Mouse (Mus musculus) neural tube, embryonic 13.5 days (tissue): Measurements from ENCODE around the gene Srrm3. TPM values are rescaled to one million over a fixed set of nuclear protein-coding genes. Genes with fewer than 3 reads are reported as not detected.
A peak's percentile ranks its signal among the peaks of the same experiment; 100 is the strongest.

ENCODE experiments used
- ATAC-seq: fragments of 200-750 bp; cut with Nextera tagmentation; 2 replicates; pipeline ENCODE4 v1.8.0; 2017; ENCODE audit warnings: low read depth, mild to moderate bottlenecking, moderate TSS enrichment, moderate library complexity
- H3K27ac ChIP-seq: fragments of 300-500 bp; sonication (generic); replicated peaks from 2 replicates; pipeline ENCODE4 v1.5.1; 2015; ENCODE audit warnings: moderate library complexity, mild to moderate bottlenecking, inconsistent platforms
- H3K27me3 ChIP-seq: fragments of 300-500 bp; sonication (generic); 2 replicates; pipeline ENCODE4 v1.6.1; 2015; ENCODE audit warnings: mild to moderate bottlenecking, inconsistent platforms
- H3K36me3 ChIP-seq: fragments of 300-500 bp; sonication (generic); 2 replicates; pipeline ENCODE4 v1.6.1; 2015; ENCODE audit warnings: mild to moderate bottlenecking, inconsistent platforms
- H3K4me1 ChIP-seq: fragments of 300-500 bp; sonication (generic); replicated peaks from 2 replicates; pipeline ENCODE4 v1.6.1; 2015; ENCODE audit warnings: inconsistent platforms
- H3K4me2 ChIP-seq: fragments of 300-500 bp; sonication (generic); 2 replicates; pipeline ENCODE4 v1.6.1; 2015; ENCODE audit warnings: inconsistent platforms, mild to moderate bottlenecking, moderate library complexity
- H3K4me3 ChIP-seq: fragments of 300-500 bp; sonication (generic); 2 replicates; pipeline ENCODE4 v1.5.1; 2015; ENCODE audit warnings: mild to moderate bottlenecking, inconsistent platforms
- H3K9ac ChIP-seq: fragments of 300-500 bp; sonication (generic); 2 replicates; pipeline ENCODE4 v1.6.1; 2015; ENCODE audit warnings: moderate library complexity, mild to moderate bottlenecking, inconsistent platforms
- H3K9me3 ChIP-seq: fragments of 300-500 bp; sonication (generic); 2 replicates; pipeline ENCODE4 v1.6.1; 2016; ENCODE audit warnings: inconsistent platforms
- WGBS: fragments of 180-500 bp; shearing (Covaris S2); methylation state at CpG from one replicate; pipeline ENCODE4 v1.1.7; 2015; 5-methylcytosine and 5-hydroxymethylcytosine counted together
- polyA plus RNA-seq: library from polyadenylated mRNA; unstranded; fragments of >200 nt; fragmentation: Nextera tagmentation; extraction: Ambion mirVana; gene quantifications from 2 replicates; pipeline ENCODE4 v1.2.1, GENCODE M21; 2015

Srrm3 gene
- polyA plus RNA-seq, 1 experiment from 2014 or later, result 85.9 TPM

DNA sequence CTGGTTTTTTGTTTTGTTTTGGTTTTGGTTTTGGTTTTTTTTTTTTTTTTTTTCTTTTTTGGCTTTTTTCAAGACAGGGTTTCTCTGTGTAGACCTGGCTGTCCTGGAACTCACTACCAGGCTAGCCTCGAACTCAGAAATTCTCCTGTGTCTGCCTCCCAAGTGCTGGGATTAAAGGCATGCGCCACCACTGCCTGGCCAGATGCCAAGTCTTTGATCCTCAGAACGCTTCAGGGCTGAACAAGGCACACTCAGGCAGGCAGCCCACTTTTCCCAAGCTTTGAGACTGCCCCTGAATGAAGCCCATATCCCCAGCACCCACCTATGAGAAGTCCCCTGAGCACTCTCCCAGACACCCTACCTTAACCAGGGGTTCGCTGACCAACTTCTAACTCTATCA is 93.1 kb downstream of the Srrm3 start:
- no peak for ATAC-seq
- H3K9me3 ChIP-seq, result no peaks in the 10 kb centered on the region
- no peaks in the 10 kb centered on the region for H3K27me3 ChIP-seq
- H3K4me2 ChIP-seq, result no peak overlapping the region
- no peak overlapping the region for H3K27ac ChIP-seq
- 53% methylated on average over 4 of the region's 4 CpGs for WGBS
- peaks cover 21% of the 10 kb centered on the region for H3K4me1 ChIP-seq
- peaks cover 5% of the 10 kb centered on the region; the same call in 1 of the 2 replicates for H3K36me3 ChIP-seq
- H3K9ac ChIP-seq, result no peak overlapping the region
- H3K4me3 ChIP-seq, result no peak overlapping the region

- peaks cover 10% of the 10 kb centered on the region; the same call in 1 of the 2 replicates for H3K36me3 ChIP-seq
- no peak overlapping the region for H3K9ac ChIP-seq
- no peak for ATAC-seq
- 84% methylated on average over 3 of the region's 3 CpGs for WGBS
- H3K9me3 ChIP-seq, result no peaks in the 10 kb centered on the region
- H3K27ac ChIP-seq, result no peak overlapping the region
- H3K4me2 ChIP-seq, result no peak overlapping the region
- no peak overlapping the region for H3K4me3 ChIP-seq
- H3K4me1 ChIP-seq, result peaks cover 21% of the 10 kb centered on the region
- H3K27me3 ChIP-seq, result no peaks in the 10 kb centered on the region
These were observed 94.0 kb downstream of the Srrm3 start for GRCm38 (mm10) chr5:135900701-135901100.

DNA sequence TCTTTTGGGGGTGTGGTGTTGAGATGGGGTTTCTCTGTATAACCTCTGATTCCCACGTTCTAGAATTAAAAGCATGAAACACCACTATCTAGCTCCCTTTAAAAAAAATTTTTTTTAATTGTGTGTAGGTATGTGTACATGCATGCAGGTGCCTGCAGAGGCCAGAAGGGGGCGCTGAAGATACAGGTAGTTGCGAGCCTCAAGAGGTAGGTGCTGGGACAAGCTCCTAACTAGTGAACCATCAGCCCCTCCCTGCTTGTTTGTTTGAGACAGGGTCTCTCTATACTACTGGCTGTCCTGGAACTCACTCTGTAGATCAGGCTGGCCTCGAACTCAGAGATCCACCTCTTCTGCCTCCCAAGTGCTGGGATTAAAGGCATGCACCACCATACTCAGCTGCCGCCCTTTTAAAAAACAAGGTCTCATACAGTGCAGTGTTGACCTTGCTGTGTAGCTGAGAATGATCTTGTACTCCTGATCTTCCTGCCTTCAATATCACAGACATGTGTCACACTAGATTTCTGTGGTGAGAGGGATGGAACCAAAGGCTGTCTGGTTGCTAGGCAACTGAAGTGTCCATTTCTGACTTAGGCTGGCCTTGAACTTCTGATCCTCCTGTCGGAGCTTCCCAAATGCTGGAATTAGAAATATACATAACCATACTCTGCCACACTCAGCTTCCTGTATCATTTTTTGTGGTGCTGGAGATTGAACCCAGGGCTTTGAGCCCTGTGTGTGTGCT is 94.8 kb downstream of the Srrm3 start:
- H3K9me3 ChIP-seq, result no peaks in the 10 kb centered on the region
- WGBS, result 64% methylated on average over 6 of the region's 6 CpGs
- peaks cover 12% of the 10 kb centered on the region for H3K36me3 ChIP-seq
- H3K4me3 ChIP-seq, result no peak overlapping the region
- no peaks in the 10 kb centered on the region for H3K27me3 ChIP-seq
- no peak for ATAC-seq
- H3K27ac ChIP-seq, result no peak overlapping the region
- no peak overlapping the region for H3K4me2 ChIP-seq
- H3K9ac ChIP-seq, result no peak overlapping the region
- H3K4me1 ChIP-seq, result peaks cover 21% of the 10 kb centered on the region

DNA sequence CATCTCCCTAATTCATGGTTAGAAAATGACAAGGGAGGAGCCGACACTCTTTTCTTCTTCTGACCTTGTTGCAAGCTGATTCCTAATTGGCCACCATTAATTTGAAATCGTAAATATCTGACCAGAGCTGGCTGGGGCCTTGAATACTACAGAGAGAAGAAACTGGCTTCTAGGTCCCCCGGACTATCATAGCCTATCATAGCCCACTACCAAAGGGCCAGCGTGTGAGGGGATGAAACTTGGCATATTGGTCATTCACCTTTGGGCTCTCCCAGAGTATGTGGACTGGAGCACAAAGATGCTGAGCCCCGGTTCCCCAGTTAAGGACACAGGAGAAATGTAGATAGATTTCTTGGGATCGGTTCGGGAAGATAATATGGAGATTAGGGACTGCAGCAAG is 96.4 kb downstream of the Srrm3 start:
- Histone ChIP-seq H3K36me3 (peaks cover 26% of the 10 kb centered on the region), H3K4me2 (peak overlapping the region; percentile 64), H3K4me1 (peaks cover 24% of the 10 kb centered on the region), H3K9me3 (no peaks in the 10 kb centered on the region), H3K27ac (peak overlapping the region; percentile 82), H3K27me3 (no peaks in the 10 kb centered on the region), H3K4me3 (peak overlapping the region; percentile 36), H3K9ac (peak overlapping the region; percentile 63)
- 25% methylated on average over 7 of the region's 7 CpGs for WGBS
- ATAC-seq, result peak; percentile 41

DNA sequence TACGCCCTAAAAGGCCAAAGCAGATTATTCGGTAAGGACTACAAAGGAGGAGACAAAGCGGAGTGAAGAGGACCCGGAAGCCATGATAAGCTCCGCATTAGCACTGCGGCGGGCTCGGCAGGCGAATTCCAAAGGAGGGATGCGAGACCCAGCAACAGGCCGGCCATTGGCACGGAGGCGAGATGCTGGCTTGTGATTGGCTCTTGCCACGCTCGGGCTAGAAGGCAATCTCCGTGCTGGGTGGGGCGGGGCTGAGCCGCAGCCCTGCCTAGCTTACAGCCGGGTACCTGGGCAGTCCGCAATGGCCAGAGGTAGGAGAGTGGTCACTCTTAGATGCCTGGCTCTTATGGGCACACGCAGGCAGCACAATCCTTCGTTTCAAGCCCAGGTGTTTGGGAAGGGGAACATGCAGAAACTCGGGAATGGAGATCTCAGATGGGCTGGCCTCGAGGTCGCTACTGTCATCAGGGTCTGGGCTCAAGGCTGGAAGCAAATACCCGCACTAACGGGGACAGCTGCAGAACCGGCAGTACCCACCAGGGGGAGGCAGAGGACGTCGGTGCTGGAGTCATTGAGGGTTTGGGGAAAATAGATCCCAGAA is 97.0 kb downstream of the Srrm3 start:
- WGBS, result under 1% methylated on average over 30 of the region's 30 CpGs
- H3K36me3 ChIP-seq, result peaks cover 31% of the 10 kb centered on the region
- peaks cover 24% of the 10 kb centered on the region for H3K4me1 ChIP-seq
- H3K27ac ChIP-seq, result peak overlapping the region; percentile 82
- no peaks in the 10 kb centered on the region for H3K9me3 ChIP-seq
- peak overlapping the region; percentile 63 for H3K9ac ChIP-seq
- peak overlapping the region; percentile 64 for H3K4me2 ChIP-seq
- ATAC-seq, result peak; percentile 96
- peak overlapping the region; percentile 36 for H3K4me3 ChIP-seq
- no peaks in the 10 kb centered on the region for H3K27me3 ChIP-seq

DNA sequence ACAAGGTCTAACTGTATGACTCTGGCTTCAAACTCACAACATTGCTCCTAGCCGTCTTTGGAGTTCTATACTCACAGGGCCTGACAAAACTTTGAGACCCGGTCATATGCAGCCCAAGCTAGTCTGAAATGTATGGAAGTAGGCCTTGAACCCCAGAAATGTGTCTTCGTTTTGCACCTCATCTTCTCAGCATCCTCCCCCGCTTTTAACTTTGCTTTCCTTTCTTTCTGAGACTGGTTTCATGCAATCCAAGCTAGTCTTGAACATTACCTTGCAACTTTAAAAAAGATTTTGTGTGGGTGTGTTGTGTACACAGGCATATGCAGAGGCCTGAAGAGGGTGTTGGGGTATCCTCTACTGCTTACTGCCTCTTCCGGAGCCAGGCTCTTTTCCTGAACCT is 97.6 kb downstream of the Srrm3 start:
- H3K9ac ChIP-seq, result 0 out of 2 replicates have a peak overlapping the region, but pooled peaks have one; percentile 8
- H3K9me3 ChIP-seq, result no peaks in the 10 kb centered on the region
- 58% methylated on average over 5 of the region's 5 CpGs for WGBS
- peaks cover 24% of the 10 kb centered on the region for H3K4me1 ChIP-seq
- peak overlapping the region; percentile 82 for H3K27ac ChIP-seq
- H3K4me3 ChIP-seq, result no peak overlapping the region
- ATAC-seq, result no peak
- peaks cover 37% of the 10 kb centered on the region for H3K36me3 ChIP-seq
- no peaks in the 10 kb centered on the region for H3K27me3 ChIP-seq
- peak overlapping the region; percentile 64 for H3K4me2 ChIP-seq

GRCm38 (mm10) chr5:135905320-135906225 is 98.9 kb downstream of the Srrm3 start:
- Histone ChIP-seq H3K4me2 (no peak overlapping the region), H3K27me3 (no peaks in the 10 kb centered on the region), H3K4me1 (peaks cover 24% of the 10 kb centered on the region), H3K9ac (no peak overlapping the region), H3K9me3 (no peaks in the 10 kb centered on the region), H3K4me3 (no peak overlapping the region), H3K36me3 (peaks cover 50% of the 10 kb centered on the region), H3K27ac (no peak overlapping the region)
- 64% methylated on average over 8 of the region's 8 CpGs for WGBS
- no peak for ATAC-seq

- H3K36me3 ChIP-seq, result peaks cover 63% of the 10 kb centered on the region
- ATAC-seq, result no peak
- H3K27me3 ChIP-seq, result no peaks in the 10 kb centered on the region
- H3K4me3 ChIP-seq, result no peak overlapping the region
- peaks cover 24% of the 10 kb centered on the region for H3K4me1 ChIP-seq
- no peaks in the 10 kb centered on the region for H3K9me3 ChIP-seq
- no peak overlapping the region for H3K9ac ChIP-seq
- H3K4me2 ChIP-seq, result no peak overlapping the region
- no peak overlapping the region; the same call in 1 of the 2 replicates for H3K27ac ChIP-seq
- 85% methylated on average over 4 of the region's 4 CpGs for WGBS
These were observed 100.2 kb downstream of the Srrm3 start for GRCm38 (mm10) chr5:135906846-135907245.

DNA sequence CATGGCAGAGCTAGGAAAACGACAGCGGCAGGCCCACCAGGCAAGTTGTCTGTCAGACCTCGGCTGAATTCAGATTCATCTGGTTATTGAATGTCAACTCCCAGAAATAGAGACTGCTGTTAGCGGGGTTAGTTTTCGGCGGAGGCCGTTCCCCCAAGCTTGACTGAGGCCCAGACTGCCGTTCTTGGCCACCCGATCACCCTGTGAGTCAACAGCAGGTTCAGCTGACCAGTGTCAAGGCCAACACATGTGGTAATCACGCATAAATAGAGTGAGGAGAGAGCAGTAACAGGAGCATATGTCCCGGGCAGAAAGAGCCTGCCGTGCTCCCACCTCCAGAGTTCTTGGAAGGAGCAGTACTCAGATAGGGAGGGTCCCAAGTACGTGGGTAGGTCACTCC is 100.6 kb downstream of the Srrm3 start:
- no peak for ATAC-seq
- Histone ChIP-seq H3K4me2 (no peak overlapping the region), H3K4me3 (no peak overlapping the region), H3K9me3 (no peaks in the 10 kb centered on the region), H3K9ac (no peak overlapping the region), H3K36me3 (peaks cover 66% of the 10 kb centered on the region), H3K4me1 (peaks cover 24% of the 10 kb centered on the region), H3K27me3 (no peaks in the 10 kb centered on the region), H3K27ac (no peak overlapping the region; the same call in 1 of the 2 replicates)
- 79% methylated on average over 13 of the region's 13 CpGs for WGBS

GRCm38 (mm10) chr5:135908185-135908584 is 101.5 kb downstream of the Srrm3 start:
- Histone ChIP-seq H3K4me2 (no peak overlapping the region), H3K4me3 (no peak overlapping the region), H3K9ac (no peak overlapping the region), H3K36me3 (peaks cover 71% of the 10 kb centered on the region), H3K27ac (no peak overlapping the region), H3K27me3 (no peaks in the 10 kb centered on the region), H3K9me3 (no peaks in the 10 kb centered on the region), H3K4me1 (peaks cover 19% of the 10 kb centered on the region)
- ATAC-seq, result no peak
- 79% methylated on average over 12 of the region's 12 CpGs for WGBS

DNA sequence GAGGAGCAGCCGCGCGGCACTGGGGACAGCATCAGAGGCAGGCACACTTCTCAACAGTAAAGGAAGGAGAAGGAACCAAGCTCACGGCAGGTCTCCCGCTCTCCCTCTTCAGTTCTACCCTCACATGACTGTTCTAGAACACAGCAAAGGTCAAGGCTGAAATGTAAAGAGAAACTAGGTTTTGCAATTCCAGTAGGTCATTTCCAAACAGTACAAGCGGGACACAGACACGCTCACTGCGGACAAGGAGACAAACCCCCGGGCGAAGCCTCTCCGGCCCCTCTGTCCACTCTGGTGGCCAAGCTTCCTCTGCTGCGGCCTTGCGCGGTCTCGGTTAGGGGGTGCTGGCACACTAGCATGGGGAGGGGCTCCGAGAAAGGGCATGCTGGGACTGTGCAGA is 102.3 kb downstream of the Srrm3 start:
- Histone ChIP-seq H3K4me2 (no peak overlapping the region), H3K9ac (no peak overlapping the region), H3K4me1 (peaks cover 17% of the 10 kb centered on the region), H3K36me3 (peaks cover 79% of the 10 kb centered on the region), H3K9me3 (no peaks in the 10 kb centered on the region), H3K27ac (no peak overlapping the region), H3K4me3 (no peak overlapping the region), H3K27me3 (no peaks in the 10 kb centered on the region)
- ATAC-seq, result no peak
- 93% methylated on average over 16 of the region's 16 CpGs for WGBS

DNA sequence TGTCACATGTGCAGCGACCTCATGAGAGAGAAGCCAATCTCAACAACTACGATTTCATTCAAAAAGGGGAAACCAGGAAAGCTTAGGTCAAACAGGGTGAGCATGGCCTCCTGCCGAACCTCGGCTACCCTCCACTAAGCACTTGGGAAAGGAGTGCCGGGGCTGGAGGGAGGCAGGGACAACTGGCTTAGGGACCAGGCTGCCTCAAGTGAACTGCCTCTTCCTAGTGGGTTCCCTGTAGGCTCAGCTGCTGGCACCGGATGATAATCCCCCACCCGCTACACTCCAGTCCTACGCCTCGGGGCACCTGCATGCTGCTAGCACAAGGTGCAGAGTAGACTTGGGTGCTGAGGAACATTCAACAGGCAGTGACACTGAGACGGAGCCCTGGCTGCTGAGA is 103.0 kb downstream of the Srrm3 start:
- 92% methylated on average over 10 of the region's 10 CpGs for WGBS
- Histone ChIP-seq H3K4me3 (no peak overlapping the region), H3K4me2 (no peak overlapping the region), H3K9ac (no peak overlapping the region), H3K27me3 (no peaks in the 10 kb centered on the region), H3K36me3 (peaks cover 82% of the 10 kb centered on the region), H3K4me1 (peaks cover 10% of the 10 kb centered on the region; the same call in 1 of the 2 replicates), H3K27ac (no peak overlapping the region), H3K9me3 (no peaks in the 10 kb centered on the region)
- ATAC-seq, result no peak
